Mouse (Mus musculus): Measurements from ENCODE around the gene Lrba. TPM values are rescaled to one million over a fixed set of nuclear protein-coding genes. Genes with fewer than 3 reads are reported as not detected.

Gene Lrba
- polyA plus RNA-seq, 1 experiment from 2014 or later, result 2.6 TPM

DNA sequence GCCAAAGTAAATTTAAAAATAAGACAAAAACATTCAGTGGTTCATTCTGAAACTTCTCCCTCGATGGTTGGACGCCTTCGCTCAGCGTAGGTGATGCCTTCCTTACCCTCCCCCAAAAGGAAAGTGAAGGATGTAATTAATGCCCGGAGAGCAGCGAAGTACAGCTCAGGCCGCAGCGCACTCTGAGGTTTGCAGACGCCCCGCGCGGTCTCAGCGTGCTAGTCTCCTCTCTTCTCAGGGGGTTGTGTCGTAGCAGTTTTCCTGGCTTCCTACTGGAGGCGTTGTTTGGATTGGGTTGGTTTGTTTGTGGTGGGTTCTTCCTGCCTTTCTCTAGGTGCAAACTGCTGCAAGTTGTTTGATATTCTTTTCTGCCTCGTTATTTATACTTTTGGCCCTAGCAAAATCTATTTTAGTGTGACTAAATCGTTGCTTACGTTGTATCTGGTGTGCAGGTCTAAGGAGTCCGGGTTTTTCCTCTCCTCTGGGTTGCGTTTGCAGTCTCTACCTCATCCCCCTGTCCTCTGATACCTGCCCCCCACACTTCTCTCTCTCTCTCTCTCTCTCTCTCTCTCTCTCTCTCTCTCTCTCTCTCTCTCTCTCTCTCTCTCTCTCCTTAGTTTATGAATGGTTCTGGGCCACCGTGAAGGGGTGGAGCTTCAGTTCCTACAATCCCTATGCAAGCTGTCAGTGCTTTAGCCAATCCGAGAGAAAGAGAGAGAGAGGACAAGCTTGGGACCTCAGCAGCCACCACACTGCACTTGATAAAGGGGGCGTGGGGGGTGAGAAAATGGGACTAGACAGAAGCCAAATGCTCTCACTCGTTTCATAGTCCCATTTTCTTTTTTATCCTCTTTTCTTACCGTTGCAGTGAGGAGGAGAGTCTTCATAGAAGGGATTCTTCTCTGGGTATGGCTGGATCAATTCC lies 323.9 kb downstream of the Lrba start, which contains the start of gene Mab21l2:
Gene Mab21l2, minus strand, starts transcription at position 539 of the 925 bp plus-strand sequence.
- ATAC-seq (ENCODE audit: low FRiP score, low TSS enrichment) (peak; percentile 49; the same call in 1 of the 2 replicates), DNase-seq (ENCODE audit: low spot score) (peak; percentile 16)
- TF ChIP-seq EP300 (optimal IDR thresholded peaks at IDR 0.05), result no peak
- TF ChIP-seq CTCF (IDR thresholded peaks at IDR 0.05; ENCODE audit: low read depth), result no peak
- H3K9ac ChIP-seq (ENCODE audit: low read length), result no peak within 1 kb of the TSS
- peak within 1 kb of the TSS; percentile 32; the same call in 1 of the 2 replicates for H3K4me2 ChIP-seq (replicated peaks; ENCODE audit: low read depth)
- H3K27ac ChIP-seq (replicated peaks), result no peak within 1 kb of the TSS
- H3K4me1 ChIP-seq (replicated peaks; ENCODE audit: control insufficient read depth, insufficient read depth), result 0 out of 2 replicates have a peak, but pooled peaks cover 2% of the 10 kb centered on the region
- peaks cover 2% of the 10 kb centered on the region; the same call in 1 of the 2 replicates for H3K27me3 ChIP-seq (ENCODE audit: control insufficient read depth, insufficient read depth, low read length)
- H3K9me3 ChIP-seq (ENCODE audit: control insufficient read depth, low read length), result no peaks in the 10 kb centered on the region
- peak within 1 kb of the TSS; percentile 27 for H3K4me3 ChIP-seq (ENCODE audit: low read depth, low read length)
- no peaks in the 10 kb centered on the region for H3K36me3 ChIP-seq (ENCODE audit: control insufficient read depth, insufficient read depth, low read length)
- WGBS, result 26% methylated on average over 25 of the region's 25 CpGs

- H3K4me3 ChIP-seq (ENCODE audit: low read depth, low read length), result no peak overlapping the region
- no peaks in the 10 kb centered on the region for H3K9me3 ChIP-seq (ENCODE audit: control insufficient read depth, low read length)
- H3K4me2 ChIP-seq (replicated peaks; ENCODE audit: low read depth), result no peak overlapping the region
- no peaks in the 10 kb centered on the region for H3K36me3 ChIP-seq (ENCODE audit: control insufficient read depth, insufficient read depth, low read length)
- no peak overlapping the region for H3K9ac ChIP-seq (ENCODE audit: low read length)
- no peak overlapping the region for H3K27ac ChIP-seq (replicated peaks)
- H3K27me3 ChIP-seq (ENCODE audit: control insufficient read depth, insufficient read depth, low read length), result peaks cover 2% of the 10 kb centered on the region; the same call in 1 of the 2 replicates
- WGBS, result 35% methylated on average over 22 of the region's 22 CpGs
- ATAC-seq (ENCODE audit: low FRiP score, low TSS enrichment), result no peak
- 0 out of 2 replicates have a peak, but pooled peaks cover 2% of the 10 kb centered on the region for H3K4me1 ChIP-seq (replicated peaks; ENCODE audit: control insufficient read depth, insufficient read depth)
- DNase-seq (ENCODE audit: low spot score), result peak; percentile 22
- no peak for TF ChIP-seq CTCF (IDR thresholded peaks at IDR 0.05; ENCODE audit: low read depth)
- no peak for TF ChIP-seq EP300 (optimal IDR thresholded peaks at IDR 0.05)
Measured at GRCm38 (mm10) chr3:86550301-86551010, 326.0 kb downstream of the Lrba start.

DNA sequence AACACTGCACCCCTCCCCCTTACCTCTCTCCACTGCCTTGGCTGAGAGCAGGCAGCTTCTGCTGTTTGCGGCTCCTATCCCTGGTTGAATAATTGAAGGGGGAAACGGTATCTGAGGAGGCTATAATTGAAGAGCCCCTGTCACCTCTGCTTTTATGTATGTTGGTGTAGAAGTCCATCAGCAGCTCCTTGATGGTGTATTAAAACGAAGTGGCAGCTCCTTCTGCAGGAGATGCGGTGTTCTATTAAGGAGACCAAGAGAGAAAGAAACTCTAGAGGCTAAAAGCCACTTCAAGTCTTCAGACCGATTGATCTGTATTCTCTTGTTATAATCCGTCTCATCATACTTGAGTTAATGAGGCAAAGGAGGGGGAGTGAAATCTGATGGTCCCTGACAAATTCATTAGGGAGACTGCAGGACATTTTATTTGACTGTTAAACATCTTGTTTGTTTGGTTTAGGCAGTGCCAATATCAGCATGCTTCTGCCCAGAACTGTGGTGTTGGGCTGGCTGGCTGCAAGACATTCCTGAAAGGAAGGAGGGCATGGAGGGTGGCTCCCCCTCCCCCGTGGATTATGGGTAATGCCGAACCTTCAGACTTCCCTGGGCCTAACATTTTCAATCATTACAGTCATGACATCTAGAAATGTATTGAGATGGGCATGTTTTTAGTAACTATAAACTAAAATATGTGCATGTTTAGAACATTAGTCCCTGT lies 326.7 kb downstream of the Lrba start:
- Histone ChIP-seq H3K4me1 (replicated peaks; ENCODE audit: control insufficient read depth, insufficient read depth) (0 out of 2 replicates have a peak, but pooled peaks cover 2% of the 10 kb centered on the region), H3K4me3 (ENCODE audit: low read depth, low read length) (no peak overlapping the region), H3K9me3 (ENCODE audit: control insufficient read depth, low read length) (no peaks in the 10 kb centered on the region), H3K27me3 (ENCODE audit: control insufficient read depth, insufficient read depth, low read length) (peaks cover 2% of the 10 kb centered on the region; the same call in 1 of the 2 replicates), H3K9ac (ENCODE audit: low read length) (no peak overlapping the region), H3K36me3 (ENCODE audit: control insufficient read depth, insufficient read depth, low read length) (no peaks in the 10 kb centered on the region), H3K4me2 (replicated peaks; ENCODE audit: low read depth) (no peak overlapping the region), H3K27ac (replicated peaks) (no peak overlapping the region)
- ATAC-seq (ENCODE audit: low FRiP score, low TSS enrichment) (no peak), DNase-seq (ENCODE audit: low spot score) (no peak)
- 45% methylated on average over 8 of the region's 8 CpGs for WGBS
- TF ChIP-seq CTCF (IDR thresholded peaks at IDR 0.05; ENCODE audit: low read depth) (no peak), EP300 (optimal IDR thresholded peaks at IDR 0.05) (no peak)

GRCm38 (mm10) chr3:86552170-86552569 lies 327.7 kb downstream of the Lrba start:
- Histone ChIP-seq H3K27ac (replicated peaks) (no peak overlapping the region), H3K4me1 (replicated peaks; ENCODE audit: control insufficient read depth, insufficient read depth) (no peaks in the 10 kb centered on the region), H3K4me3 (ENCODE audit: low read depth, low read length) (no peak overlapping the region), H3K9ac (ENCODE audit: low read length) (no peak overlapping the region), H3K27me3 (ENCODE audit: control insufficient read depth, insufficient read depth, low read length) (no peaks in the 10 kb centered on the region; the same call in 1 of the 2 replicates), H3K4me2 (replicated peaks; ENCODE audit: low read depth) (no peak overlapping the region), H3K36me3 (ENCODE audit: control insufficient read depth, insufficient read depth, low read length) (no peaks in the 10 kb centered on the region), H3K9me3 (ENCODE audit: control insufficient read depth, low read length) (no peaks in the 10 kb centered on the region)
- no peak for DNase-seq (ENCODE audit: low spot score)
- WGBS, result 49% methylated on average over 5 of the region's 5 CpGs
- no peak for ATAC-seq (ENCODE audit: low FRiP score, low TSS enrichment)
- no peak for TF ChIP-seq CTCF (IDR thresholded peaks at IDR 0.05; ENCODE audit: low read depth)
- no peak for TF ChIP-seq EP300 (optimal IDR thresholded peaks at IDR 0.05)

- no peak overlapping the region for H3K4me2 ChIP-seq (replicated peaks; ENCODE audit: low read depth)
- no peak for ATAC-seq (ENCODE audit: low FRiP score, low TSS enrichment)
Measured at GRCm38 (mm10) chr3:86558976-86559375, 334.5 kb downstream of the Lrba start.

More at GRCm38 (mm10) chr3:86558976-86559375, 334.5 kb downstream of the Lrba start:
- Histone ChIP-seq H3K9ac (ENCODE audit: low read length) (no peak overlapping the region), H3K9me3 (ENCODE audit: control insufficient read depth, low read length) (no peaks in the 10 kb centered on the region), H3K27ac (replicated peaks) (no peak overlapping the region), H3K4me1 (replicated peaks; ENCODE audit: control insufficient read depth, insufficient read depth) (no peaks in the 10 kb centered on the region), H3K4me3 (ENCODE audit: low read depth, low read length) (no peak overlapping the region), H3K36me3 (ENCODE audit: control insufficient read depth, insufficient read depth, low read length) (no peaks in the 10 kb centered on the region), H3K27me3 (ENCODE audit: control insufficient read depth, insufficient read depth, low read length) (no peaks in the 10 kb centered on the region)
- 27% methylated on average over 1 of the region's 1 CpGs for WGBS
- TF ChIP-seq EP300 (optimal IDR thresholded peaks at IDR 0.05) (no peak), CTCF (IDR thresholded peaks at IDR 0.05; ENCODE audit: low read depth) (no peak)
- DNase-seq (ENCODE audit: low spot score), result no peak
